Mouse (Mus musculus): ENCODE measurements around the gene Camk1d. TPM values are rescaled to one million over a fixed set of nuclear protein-coding genes. Genes with fewer than 3 reads are reported as not detected.

Camk1d gene
- polyA plus RNA-seq, 1 experiment = 25.6 TPM

DNA sequence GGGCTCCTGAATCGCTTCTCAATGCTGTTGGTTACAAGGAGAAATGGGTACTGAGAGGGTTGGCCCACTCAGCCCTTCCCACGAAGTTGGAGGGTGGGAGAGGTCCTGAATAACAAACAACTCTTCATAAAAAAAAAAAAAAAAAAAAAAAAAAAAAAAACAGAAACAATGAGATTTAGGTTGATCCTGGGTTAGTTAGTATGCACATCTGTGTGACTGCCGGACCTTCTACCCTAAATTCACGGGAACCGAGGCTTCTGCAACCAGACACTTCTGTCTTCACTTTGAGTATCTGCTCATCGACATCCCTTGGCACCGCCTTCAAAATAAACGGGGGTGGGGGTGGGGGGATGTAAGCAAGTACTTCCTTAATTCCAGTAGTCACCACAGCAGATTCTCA is 32.4 kb downstream of the Camk1d start:
- no peaks in the 10 kb centered on the region for H3K27me3 ChIP-seq (ENCODE audit: control insufficient read depth, insufficient read depth, low read length)
- H3K4me1 ChIP-seq (ENCODE audit: control insufficient read depth, insufficient read depth, low read length) = peaks cover 2% of the 10 kb centered on the region
- no peak overlapping the region for H3K4me3 ChIP-seq (replicated peaks; ENCODE audit: insufficient read depth, low read depth, low read length)
- DNase-seq = no peak
- H3K27ac ChIP-seq (ENCODE audit: insufficient read depth, low read length) = no peak overlapping the region
- 86% methylated on average over 8 of the region's 8 CpGs for WGBS
- TF ChIP-seq CTCF (IDR thresholded peaks at IDR 0.05; ENCODE audit: borderline replicate concordance, insufficient read depth, low read depth, low read length) (no peak), POLR2A (IDR thresholded peaks at IDR 0.05; ENCODE audit: borderline replicate concordance, insufficient read depth, low read length) (no peak)

DNA sequence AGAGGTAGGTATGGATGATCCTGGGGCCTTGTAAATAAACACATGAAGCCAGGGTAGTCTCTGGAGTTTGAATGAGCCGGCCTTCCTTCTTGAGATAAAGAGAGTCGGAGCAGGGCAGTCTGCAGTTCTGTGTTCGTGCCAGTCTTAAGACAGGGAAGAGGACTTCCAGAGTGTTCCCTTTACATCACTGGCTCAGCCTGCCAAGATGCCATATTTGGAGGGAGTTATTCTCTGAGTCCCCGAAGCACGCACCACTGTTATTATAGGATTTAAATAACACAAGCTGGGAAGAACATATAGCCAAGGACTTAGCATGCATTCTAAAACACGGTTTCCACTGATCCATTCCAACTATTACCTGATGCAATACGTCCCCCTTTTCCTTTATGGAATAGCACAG is 33.0 kb downstream of the Camk1d start:
- Histone ChIP-seq H3K4me3 (replicated peaks; ENCODE audit: insufficient read depth, low read depth, low read length) (no peak overlapping the region), H3K27me3 (ENCODE audit: control insufficient read depth, insufficient read depth, low read length) (no peaks in the 10 kb centered on the region), H3K4me1 (ENCODE audit: control insufficient read depth, insufficient read depth, low read length) (peaks cover 5% of the 10 kb centered on the region), H3K27ac (ENCODE audit: insufficient read depth, low read length) (no peak overlapping the region)
- TF ChIP-seq CTCF (IDR thresholded peaks at IDR 0.05; ENCODE audit: borderline replicate concordance, insufficient read depth, low read depth, low read length) (no peak), POLR2A (IDR thresholded peaks at IDR 0.05; ENCODE audit: borderline replicate concordance, insufficient read depth, low read length) (no peak)
- 82% methylated on average over 7 of the region's 7 CpGs for WGBS
- no peak for DNase-seq

DNA sequence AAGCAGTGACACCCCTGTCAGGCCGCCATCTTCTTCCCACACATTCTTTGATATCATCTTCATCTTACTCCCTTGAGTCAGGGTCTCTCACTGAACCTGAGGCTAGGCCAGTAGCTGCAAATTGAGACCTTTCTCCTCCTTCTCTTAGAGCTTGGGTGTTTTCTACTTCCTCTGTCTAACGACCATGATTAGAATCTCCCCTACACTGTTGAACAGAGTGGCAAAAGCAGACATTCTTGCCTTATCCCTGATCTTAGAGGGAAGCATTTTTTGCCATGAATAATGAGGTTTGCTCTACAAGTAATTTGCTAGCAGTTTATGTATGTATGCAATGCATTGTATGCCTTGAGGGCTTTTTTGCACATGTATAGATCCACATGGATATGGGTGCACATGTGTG is 35.3 kb downstream of the Camk1d start:
- TF ChIP-seq POLR2A (IDR thresholded peaks at IDR 0.05; ENCODE audit: borderline replicate concordance, insufficient read depth, low read length) (no peak), CTCF (IDR thresholded peaks at IDR 0.05; ENCODE audit: borderline replicate concordance, insufficient read depth, low read depth, low read length) (no peak)
- WGBS = 86% methylated on average over 2 of the region's 2 CpGs

DNA sequence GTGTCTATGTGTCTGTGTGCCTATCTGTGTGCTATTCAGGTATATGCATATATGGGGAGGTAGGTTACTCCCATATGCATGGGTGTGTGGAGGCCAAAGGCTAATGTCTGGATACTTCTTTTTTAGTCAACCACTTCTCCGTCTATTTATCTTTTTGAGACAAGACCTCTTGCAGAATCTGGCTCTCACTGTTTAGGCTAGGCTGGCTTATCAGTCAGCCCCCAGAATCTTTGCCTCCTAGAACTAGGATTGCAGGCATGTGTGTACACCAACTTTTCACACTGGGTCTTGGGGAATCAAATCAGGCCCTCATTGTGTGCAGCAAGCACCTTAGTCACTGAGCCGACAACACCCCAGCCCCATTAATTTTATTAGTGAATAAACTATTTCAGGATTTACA is 36.8 kb downstream of the Camk1d start:
- no peak for TF ChIP-seq POLR2A (IDR thresholded peaks at IDR 0.05; ENCODE audit: borderline replicate concordance, insufficient read depth, low read length)
- no peak for TF ChIP-seq CTCF (IDR thresholded peaks at IDR 0.05; ENCODE audit: borderline replicate concordance, insufficient read depth, low read depth, low read length)
- H3K4me3 ChIP-seq (replicated peaks; ENCODE audit: insufficient read depth, low read depth, low read length) = no peak overlapping the region
- H3K27me3 ChIP-seq (ENCODE audit: control insufficient read depth, insufficient read depth, low read length) = no peaks in the 10 kb centered on the region
- H3K4me1 ChIP-seq (ENCODE audit: control insufficient read depth, insufficient read depth, low read length) = peaks cover 21% of the 10 kb centered on the region
- no peak overlapping the region for H3K27ac ChIP-seq (ENCODE audit: insufficient read depth, low read length)
- 100% methylated on average over 2 of the region's 2 CpGs for WGBS
- DNase-seq = no peak

More for the DNA sequence above, 35.3 kb downstream of the Camk1d start:
- Histone ChIP-seq H3K27ac (ENCODE audit: insufficient read depth, low read length) (no peak overlapping the region), H3K4me3 (replicated peaks; ENCODE audit: insufficient read depth, low read depth, low read length) (no peak overlapping the region), H3K27me3 (ENCODE audit: control insufficient read depth, insufficient read depth, low read length) (no peaks in the 10 kb centered on the region), H3K4me1 (ENCODE audit: control insufficient read depth, insufficient read depth, low read length) (peaks cover 18% of the 10 kb centered on the region)
- DNase-seq = no peak

DNA sequence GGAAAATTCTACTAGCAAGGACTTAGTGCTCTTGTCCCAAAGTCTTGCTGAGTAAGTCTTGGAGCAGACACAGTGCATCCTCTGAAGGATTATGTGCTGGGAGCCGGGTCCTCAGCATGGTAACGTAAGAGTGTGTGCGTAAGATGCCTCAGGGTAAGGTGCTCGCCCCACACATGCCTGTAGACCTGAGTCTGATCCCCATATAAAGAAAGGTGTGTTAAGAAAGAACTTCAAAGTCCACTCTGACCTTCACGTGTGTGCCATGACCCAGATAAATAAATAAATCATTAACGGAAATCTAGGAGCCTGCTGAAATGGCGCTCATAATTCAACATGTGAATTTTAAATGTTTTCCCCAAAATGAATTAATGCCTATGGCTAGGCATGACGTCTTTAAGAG is 37.5 kb downstream of the Camk1d start:
- DNase-seq = no peak
- TF ChIP-seq CTCF (IDR thresholded peaks at IDR 0.05; ENCODE audit: borderline replicate concordance, insufficient read depth, low read depth, low read length) (no peak), POLR2A (IDR thresholded peaks at IDR 0.05; ENCODE audit: borderline replicate concordance, insufficient read depth, low read length) (no peak)
- no peaks in the 10 kb centered on the region for H3K27me3 ChIP-seq (ENCODE audit: control insufficient read depth, insufficient read depth, low read length)
- 94% methylated on average over 8 of the region's 8 CpGs for WGBS
- H3K27ac ChIP-seq (ENCODE audit: insufficient read depth, low read length) = no peak overlapping the region
- H3K4me1 ChIP-seq (ENCODE audit: control insufficient read depth, insufficient read depth, low read length) = peaks cover 21% of the 10 kb centered on the region
- no peak overlapping the region for H3K4me3 ChIP-seq (replicated peaks; ENCODE audit: insufficient read depth, low read depth, low read length)

DNA sequence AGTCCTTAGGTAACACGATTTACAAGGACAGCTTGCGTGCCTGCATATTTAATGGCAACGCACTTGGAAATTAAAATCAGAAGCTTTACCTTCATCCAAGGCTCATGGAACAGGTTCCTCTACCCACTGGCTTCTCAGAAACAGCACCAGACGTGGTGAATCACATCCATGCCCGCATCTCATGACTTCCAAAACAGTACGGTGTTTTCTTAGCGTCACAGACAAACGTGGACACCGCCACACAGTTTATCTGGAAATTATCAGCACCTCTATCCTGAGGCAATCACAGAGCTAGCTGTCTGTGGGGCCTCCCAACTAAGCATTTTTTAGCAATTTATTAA is 38.2 kb downstream of the Camk1d start:
- Histone ChIP-seq H3K27ac (ENCODE audit: insufficient read depth, low read length) (peak overlapping the region; percentile 15), H3K4me1 (ENCODE audit: control insufficient read depth, insufficient read depth, low read length) (peaks cover 21% of the 10 kb centered on the region), H3K27me3 (ENCODE audit: control insufficient read depth, insufficient read depth, low read length) (no peaks in the 10 kb centered on the region), H3K4me3 (replicated peaks; ENCODE audit: insufficient read depth, low read depth, low read length) (no peak overlapping the region)
- no peak for DNase-seq
- TF ChIP-seq POLR2A (IDR thresholded peaks at IDR 0.05; ENCODE audit: borderline replicate concordance, insufficient read depth, low read length) (no peak), CTCF (IDR thresholded peaks at IDR 0.05; ENCODE audit: borderline replicate concordance, insufficient read depth, low read depth, low read length) (no peak)
- WGBS = 24% methylated on average over 9 of the region's 9 CpGs

DNA sequence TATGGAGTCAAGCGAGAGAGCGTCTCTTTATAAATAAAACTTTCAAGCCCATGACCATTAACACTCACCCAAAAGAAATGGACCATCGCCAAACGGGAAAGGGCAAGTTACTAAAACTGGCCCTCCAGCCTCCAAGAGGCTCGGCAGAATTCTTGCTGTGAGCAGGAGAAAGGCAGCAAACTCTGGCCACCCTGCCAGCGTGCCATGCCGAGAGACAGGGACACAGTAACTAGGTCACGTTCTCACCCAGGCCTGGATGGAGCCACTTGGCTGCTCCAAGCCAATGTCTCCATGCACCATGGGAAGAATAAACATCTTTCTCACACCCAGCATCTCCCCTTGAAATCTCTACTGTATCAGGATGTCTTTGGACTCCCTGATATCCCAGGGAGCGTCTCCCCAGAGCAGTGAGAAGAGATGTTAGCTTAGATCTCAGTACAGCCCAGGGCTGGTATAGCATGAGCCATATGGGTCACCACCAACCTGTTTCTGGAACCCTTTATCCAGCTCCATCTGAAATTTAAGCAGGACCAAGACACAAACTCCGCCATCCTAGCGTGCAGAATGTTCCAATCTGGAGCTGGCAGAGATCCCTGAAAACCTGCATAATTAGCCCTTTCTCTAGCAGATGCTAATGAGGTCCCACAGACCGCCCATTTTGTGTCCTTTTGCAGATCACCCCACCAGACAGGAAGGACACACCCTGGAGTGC is 38.7 kb downstream of the Camk1d start:
- WGBS = 15% methylated on average over 12 of the region's 12 CpGs
- TF ChIP-seq CTCF (IDR thresholded peaks at IDR 0.05; ENCODE audit: borderline replicate concordance, insufficient read depth, low read depth, low read length) (no peak), POLR2A (IDR thresholded peaks at IDR 0.05; ENCODE audit: borderline replicate concordance, insufficient read depth, low read length) (no peak)
- peak overlapping the region; percentile 15 for H3K27ac ChIP-seq (ENCODE audit: insufficient read depth, low read length)
- no peaks in the 10 kb centered on the region for H3K27me3 ChIP-seq (ENCODE audit: control insufficient read depth, insufficient read depth, low read length)
- DNase-seq = peak; percentile 79 to 88
- peaks cover 21% of the 10 kb centered on the region for H3K4me1 ChIP-seq (ENCODE audit: control insufficient read depth, insufficient read depth, low read length)
- H3K4me3 ChIP-seq (replicated peaks; ENCODE audit: insufficient read depth, low read depth, low read length) = no peak overlapping the region

DNA sequence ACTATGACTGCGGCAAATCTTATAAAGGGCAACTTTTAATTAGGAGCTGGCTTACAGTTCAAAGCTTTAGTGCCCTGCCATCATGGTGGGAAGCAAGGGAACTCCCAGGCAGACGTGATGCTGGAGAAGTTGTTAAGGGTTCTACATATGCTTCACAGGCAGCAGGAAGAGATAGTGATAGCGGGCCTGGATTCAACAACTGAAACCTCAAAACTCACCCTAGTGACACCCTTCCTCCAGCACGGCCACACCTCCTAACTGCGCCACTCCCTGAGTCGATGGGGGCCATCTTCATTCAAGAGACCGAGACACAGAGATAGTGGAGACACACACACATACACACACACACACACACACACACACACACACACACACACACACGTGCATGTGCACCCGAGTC is 39.8 kb downstream of the Camk1d start:
- DNase-seq = no peak
- TF ChIP-seq CTCF (IDR thresholded peaks at IDR 0.05; ENCODE audit: borderline replicate concordance, insufficient read depth, low read depth, low read length) (no peak), POLR2A (IDR thresholded peaks at IDR 0.05; ENCODE audit: borderline replicate concordance, insufficient read depth, low read length) (no peak)
- WGBS = 96% methylated on average over 9 of the region's 9 CpGs
- H3K4me1 ChIP-seq (ENCODE audit: control insufficient read depth, insufficient read depth, low read length) = peaks cover 21% of the 10 kb centered on the region
- H3K27me3 ChIP-seq (ENCODE audit: control insufficient read depth, insufficient read depth, low read length) = no peaks in the 10 kb centered on the region
- H3K27ac ChIP-seq (ENCODE audit: insufficient read depth, low read length) = no peak overlapping the region
- H3K4me3 ChIP-seq (replicated peaks; ENCODE audit: insufficient read depth, low read depth, low read length) = no peak overlapping the region
